Mouse (Mus musculus): ENCODE results near the gene 1700019N19Rik. TPM values are rescaled to one million over a fixed set of nuclear protein-coding genes. Genes with fewer than 3 reads are reported as not detected.

1700019N19Rik gene
- polyA plus RNA-seq, 1 experiment: not detected

DNA sequence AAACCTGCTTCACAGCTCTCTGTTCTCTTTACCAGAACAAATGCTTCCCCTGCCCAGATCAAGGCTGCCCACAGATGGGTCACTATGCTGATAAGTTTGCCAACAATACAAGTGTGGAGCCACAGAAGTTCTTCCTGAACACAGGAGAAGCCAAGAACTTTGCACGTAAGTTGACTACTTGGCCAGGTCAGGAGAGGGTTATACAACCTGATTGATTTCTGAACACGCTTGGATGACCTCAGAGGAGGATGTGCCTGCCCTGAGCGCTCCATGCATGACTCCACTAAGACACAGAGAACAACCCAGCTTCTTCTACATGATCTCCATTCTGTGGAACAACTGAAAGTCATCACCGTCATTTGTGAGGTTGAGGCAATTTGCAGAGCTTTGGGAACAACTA is 56.1 kb downstream of the 1700019N19Rik start:
- TF ChIP-seq CTCF (IDR thresholded peaks at IDR 0.05; ENCODE audit: low read depth, low read length) (no peak), POLR2A (IDR thresholded peaks at IDR 0.05; ENCODE audit: borderline replicate concordance, low read depth, low read length) (no peak)
- Histone ChIP-seq H3K4me1 (ENCODE audit: control insufficient read depth, insufficient read depth, low read length) (no peaks in the 10 kb centered on the region), H3K4me3 (ENCODE audit: insufficient read depth, low read length) (no peak overlapping the region), H3K27ac (ENCODE audit: insufficient read depth, low read depth, low read length) (no peak overlapping the region)

Other genes starting within 250 kb of the 1700019N19Rik start
- gene Pnlip, start 142.0 kb downstream of the 1700019N19Rik start, polyA plus RNA-seq (2012; ENCODE audit: insufficient read depth, insufficient read length, missing spikeins): not detected in 2 replicates
- gene Pnliprp1, start 65.6 kb downstream of the 1700019N19Rik start, polyA plus RNA-seq (2012; ENCODE audit: insufficient read depth, insufficient read length, missing spikeins): not detected in 2 replicates
- gene Pnliprp2, start 34.7 kb downstream of the 1700019N19Rik start, polyA plus RNA-seq (2012; ENCODE audit: insufficient read depth, insufficient read length, missing spikeins): not detected in 2 replicates
- gene Eno4, start 149.0 kb upstream of the 1700019N19Rik start, polyA plus RNA-seq (2012; ENCODE audit: insufficient read depth, insufficient read length, missing spikeins): not detected in 2 replicates
- gene Hspa12a, start 149.2 kb upstream of the 1700019N19Rik start, polyA plus RNA-seq (2012; ENCODE audit: insufficient read depth, insufficient read length, missing spikeins): 0.45 TPM in 1 of 2 replicates, not detected in the other

Measured in bone marrow macrophage, adult 2 months (primary cell).